Mouse (Mus musculus): Measurements from ENCODE around the gene Gm17334.

GRCm38 (mm10) chr11:53735682-53736245 is 37.2 kb downstream of the Gm17334 start:
- TF ChIP-seq CTCF (IDR thresholded peaks at IDR 0.05; ENCODE audit: borderline replicate concordance, control insufficient read depth, extremely low read depth, insufficient read depth, low read length, poor library complexity) (peak; percentile 93), POLR2A (IDR thresholded peaks at IDR 0.05; ENCODE audit: control insufficient read depth, extremely low read depth, insufficient read depth, low read length, poor library complexity) (no peak)

All from thymus, adult 2 months (tissue).